Mouse (Mus musculus) lung, adult 2 months (tissue): Measurements from ENCODE around the gene Tmem63c. TPM values are rescaled to one million over a fixed set of nuclear protein-coding genes. Genes with fewer than 3 reads are reported as not detected.

Experiments
- DNase-seq: peaks from one replicate; pipeline ENCODE4 v3.0.0; 2022
- H3K4me1 ChIP-seq: fragments of 200-500 bp; 2 replicates; pipeline ENCODE4 v1.6.1; 2011; ENCODE audit warnings: low read length; ENCODE audit not compliant: control insufficient read depth, insufficient read depth
- H3K4me3 ChIP-seq: fragments of 200-500 bp; replicated peaks from 2 replicates; pipeline ENCODE3; 2011; ENCODE audit warnings: low read depth, mild to moderate bottlenecking, control low read depth, low read length; ENCODE audit errors: extremely low read depth
- CTCF ChIP-seq: fragments of 200-500 bp; IDR thresholded peaks from 2 replicates; pipeline ENCODE4 v1.5.1; 2011; ENCODE audit warnings: mild to moderate bottlenecking, low read length, control low read depth; ENCODE audit not compliant: insufficient read depth
- POLR2A ChIP-seq: fragments of 200-500 bp; IDR thresholded peaks from 2 replicates; pipeline ENCODE4 v1.6.1; 2011; ENCODE audit warnings: low read depth, mild to moderate bottlenecking, control low read depth, low read length, borderline replicate concordance; ENCODE audit errors: extremely low read depth
- WGBS: fragments of 180-500 bp; shearing (Covaris S2); methylation state at CpG from one replicate; pipeline ENCODE4 v1.1.7; 2018; 5-methylcytosine and 5-hydroxymethylcytosine counted together
- polyA plus RNA-seq: library from polyadenylated mRNA; depleted of rRNA; stranded (reverse); fragments of >200 nt; gene quantifications from 2 replicates; pipeline ENCODE4 v1.2.3, GENCODE M21; 2012

Tmem63c gene
- polyA plus RNA-seq, 1 experiment, result 0.22 TPM

DNA sequence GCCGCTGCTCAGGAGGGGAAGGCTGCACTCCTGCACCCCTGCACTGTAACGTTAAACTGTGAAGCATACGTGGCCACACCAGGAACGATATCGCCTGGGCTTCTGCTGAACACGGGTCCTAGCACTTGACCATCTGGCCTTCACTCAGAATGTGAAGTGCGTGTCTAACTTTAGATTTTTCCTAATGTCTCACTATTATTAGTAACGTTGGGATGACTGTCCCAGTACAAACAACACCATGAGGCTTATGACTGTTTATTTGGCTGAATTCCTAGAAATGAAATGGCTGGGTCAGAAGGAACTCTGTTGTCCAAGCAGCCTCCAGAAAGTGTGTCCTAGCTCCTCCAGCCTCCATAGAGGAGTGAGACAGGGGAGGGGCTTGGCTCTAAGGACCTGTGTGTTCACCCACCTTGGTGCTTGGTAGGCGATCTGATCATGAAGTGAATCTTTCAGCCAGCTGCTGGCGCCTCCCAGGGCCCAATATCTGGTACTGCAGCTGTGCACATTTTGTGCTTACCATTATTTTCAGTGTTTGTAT lies 21.8 kb upstream of the Tmem63c start:
- 47% methylated on average over 10 of the region's 10 CpGs for WGBS
- DNase-seq, result no peak
- TF ChIP-seq POLR2A (no peak), CTCF (peak; percentile 20; the same call in 1 of the 2 replicates)
- no peaks in the 10 kb centered on the region for H3K4me1 ChIP-seq
- H3K4me3 ChIP-seq, result no peak overlapping the region

DNA sequence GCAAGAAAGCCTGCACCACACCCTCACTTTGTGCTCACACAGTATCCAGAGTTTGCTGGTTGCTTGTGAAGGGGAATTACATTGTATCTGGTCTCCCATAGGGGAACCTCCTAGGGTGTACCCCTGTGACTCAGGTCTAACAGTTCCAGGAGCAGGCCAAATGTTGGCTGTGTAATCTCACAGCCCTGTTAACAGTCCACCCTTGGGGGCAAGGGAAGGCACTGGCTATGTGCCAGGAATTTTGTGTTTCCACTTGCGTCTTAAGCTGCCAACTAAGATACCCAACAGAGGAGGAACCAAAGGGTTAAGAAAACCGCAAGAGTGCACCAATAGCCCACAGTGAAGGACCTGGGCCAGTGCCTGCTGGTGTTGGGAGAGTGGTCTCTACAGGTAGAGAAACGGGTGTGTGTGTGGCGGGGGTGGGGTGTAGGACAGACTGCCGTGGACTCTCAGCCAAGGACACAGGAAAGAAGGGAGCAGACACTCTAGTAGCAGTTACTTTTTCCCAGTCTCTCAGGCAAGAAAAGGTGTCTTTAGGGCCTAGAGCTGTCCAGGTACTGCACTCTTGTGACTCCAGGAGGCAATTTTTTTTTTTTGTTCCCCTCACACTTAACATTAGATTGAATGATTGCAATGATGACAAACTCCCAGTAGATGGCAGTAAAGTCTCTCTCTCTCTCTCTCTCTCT lies 20.8 kb upstream of the Tmem63c start:
- DNase-seq, result no peak
- no peak for TF ChIP-seq POLR2A
- no peak for TF ChIP-seq CTCF

DNA sequence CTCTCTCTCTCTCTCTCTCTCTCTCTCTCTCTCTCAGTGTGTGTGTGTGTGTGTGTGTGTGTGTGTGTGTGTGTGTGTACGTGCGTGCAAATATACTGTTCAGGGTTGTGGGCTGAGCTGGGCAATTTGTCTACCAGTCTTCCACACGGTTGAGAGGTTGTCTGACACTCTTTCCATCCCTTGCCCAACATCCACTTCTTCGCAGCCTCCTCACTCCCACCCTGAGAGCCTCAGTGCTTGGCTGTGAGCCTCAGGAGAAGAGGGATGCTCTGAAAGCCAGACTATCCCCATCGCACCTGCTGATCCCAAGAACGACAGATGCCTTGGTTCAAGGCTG lies 20.3 kb upstream of the Tmem63c start:
- no peak for DNase-seq
- 42% methylated on average over 6 of the region's 6 CpGs for WGBS
- no peak overlapping the region for H3K4me3 ChIP-seq

More for the DNA sequence above, 20.8 kb upstream of the Tmem63c start:
- H3K4me3 ChIP-seq, result no peak overlapping the region
- WGBS, result 45% methylated on average over 5 of the region's 5 CpGs
- H3K4me1 ChIP-seq, result no peaks in the 10 kb centered on the region

DNA sequence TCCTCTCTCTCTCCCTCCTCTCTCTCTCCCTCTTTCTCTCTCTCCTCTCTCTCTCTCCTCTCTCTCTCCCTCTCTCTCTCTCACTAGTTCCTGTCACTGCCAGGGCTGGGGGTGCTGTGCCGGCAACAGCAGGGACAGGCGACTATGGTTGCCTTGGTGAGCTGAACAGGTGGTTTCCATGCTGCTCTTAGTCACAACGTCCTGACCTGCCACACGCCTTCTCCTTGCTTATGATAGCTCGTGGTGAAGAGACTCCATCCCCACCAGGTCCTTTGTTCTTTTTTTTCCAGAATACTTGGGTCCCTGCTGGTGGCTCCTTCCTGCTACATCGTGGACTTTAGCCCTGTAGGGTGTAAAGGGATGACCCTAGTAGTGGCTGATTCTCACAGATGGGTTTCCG lies 18.9 kb upstream of the Tmem63c start:
- TF ChIP-seq POLR2A (no peak), CTCF (no peak)
- DNase-seq, result no peak
- Histone ChIP-seq H3K4me1 (no peaks in the 10 kb centered on the region), H3K4me3 (no peak overlapping the region)
- 49% methylated on average over 7 of the region's 7 CpGs for WGBS

More for the DNA sequence above, 20.3 kb upstream of the Tmem63c start:
- TF ChIP-seq POLR2A (no peak), CTCF (no peak)
- no peaks in the 10 kb centered on the region for H3K4me1 ChIP-seq

DNA sequence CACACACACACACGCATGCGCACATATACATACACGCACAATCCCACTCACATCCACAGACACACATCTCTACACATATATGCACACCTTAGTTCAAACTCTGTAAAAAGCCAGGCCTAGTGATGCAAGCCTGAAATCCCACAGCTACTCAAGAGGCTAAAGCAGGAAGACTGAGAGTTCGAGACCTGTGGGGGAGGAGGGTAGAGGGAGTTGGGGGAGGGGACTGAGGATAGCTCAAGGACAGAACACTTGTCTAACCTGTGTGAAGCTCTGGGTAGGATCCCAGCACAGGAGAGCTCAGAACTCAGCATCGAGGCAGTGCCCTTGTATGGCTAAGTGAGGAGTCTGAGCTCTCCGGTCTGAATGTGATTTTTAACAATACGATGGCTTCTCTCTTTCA lies 18.3 kb upstream of the Tmem63c start:
- TF ChIP-seq CTCF, result no peak
- no peak for TF ChIP-seq POLR2A
- no peak for DNase-seq
- Histone ChIP-seq H3K4me3 (no peak overlapping the region), H3K4me1 (no peaks in the 10 kb centered on the region)
- 76% methylated on average over 7 of the region's 7 CpGs for WGBS

DNA sequence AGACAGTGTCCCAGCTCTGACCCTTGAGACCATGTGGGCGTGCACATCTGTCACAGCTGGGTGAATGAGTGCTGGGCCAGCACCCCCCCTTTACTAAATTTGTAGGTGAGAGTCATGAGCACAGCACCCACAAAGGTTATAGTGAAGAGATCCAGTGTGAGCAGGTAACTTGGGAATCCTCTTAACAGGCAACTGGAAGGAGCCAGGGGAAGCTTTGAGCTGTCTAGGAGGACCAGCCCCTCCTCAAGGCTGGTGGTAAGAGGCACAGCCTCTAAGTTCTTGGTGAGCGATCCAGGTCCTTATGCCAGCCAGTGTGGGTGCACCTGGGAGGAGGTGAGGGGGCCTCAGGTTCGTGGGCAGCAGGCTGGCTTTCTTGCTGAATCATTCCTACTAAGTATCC lies 17.5 kb upstream of the Tmem63c start:
- Histone ChIP-seq H3K4me3 (no peak overlapping the region), H3K4me1 (no peaks in the 10 kb centered on the region)
- 35% methylated on average over 3 of the region's 3 CpGs for WGBS
- TF ChIP-seq CTCF, result no peak
- no peak for TF ChIP-seq POLR2A
- DNase-seq, result no peak

DNA sequence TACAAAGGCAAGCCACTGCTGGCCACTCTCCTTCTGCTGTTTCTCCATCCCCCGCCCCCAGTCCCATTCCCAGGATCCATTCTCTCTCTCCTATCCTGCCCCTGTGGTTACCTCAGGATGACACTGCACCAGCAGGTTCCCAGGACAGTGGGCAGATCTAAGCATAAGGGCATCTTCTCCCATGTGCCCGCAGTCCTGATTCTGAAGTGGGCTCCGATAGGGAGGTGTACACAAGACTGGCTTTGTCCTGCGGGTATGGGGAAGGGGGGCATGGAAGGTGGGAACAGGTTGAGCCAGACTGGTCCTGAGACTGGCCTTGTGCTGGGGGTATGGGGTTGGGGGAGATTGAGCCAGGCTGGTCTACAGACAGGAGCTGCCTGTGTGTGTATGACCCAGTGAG lies 16.5 kb upstream of the Tmem63c start:
- WGBS, result 85% methylated on average over 4 of the region's 4 CpGs
- Histone ChIP-seq H3K4me3 (no peak overlapping the region), H3K4me1 (no peaks in the 10 kb centered on the region)
- no peak for DNase-seq
- TF ChIP-seq POLR2A (no peak), CTCF (no peak)

DNA sequence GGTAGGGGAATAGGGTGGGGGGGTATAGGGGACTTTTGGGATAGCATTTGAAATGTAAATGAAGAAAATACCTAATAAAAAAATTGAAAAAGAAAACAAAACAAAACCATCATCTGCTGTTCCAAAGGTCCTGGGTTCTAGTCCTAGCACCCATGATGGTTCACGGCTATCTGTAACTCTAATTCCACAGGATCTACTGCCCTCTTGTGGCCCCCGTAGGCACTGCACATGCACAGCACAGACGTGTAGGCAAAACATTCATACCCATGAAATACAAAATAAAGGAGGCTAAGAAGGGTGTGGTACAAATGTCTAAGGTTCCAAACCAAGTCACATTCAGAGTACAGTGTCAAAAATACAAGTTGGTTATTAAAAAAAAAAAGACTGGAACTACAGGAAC lies 4.1 kb upstream of the Tmem63c start:
- Histone ChIP-seq H3K4me3 (no peak overlapping the region), H3K4me1 (no peaks in the 10 kb centered on the region)
- WGBS, result 39% methylated on average over 3 of the region's 3 CpGs
- TF ChIP-seq CTCF (peak; percentile 56), POLR2A (no peak)
- DNase-seq, result peak; percentile 13

DNA sequence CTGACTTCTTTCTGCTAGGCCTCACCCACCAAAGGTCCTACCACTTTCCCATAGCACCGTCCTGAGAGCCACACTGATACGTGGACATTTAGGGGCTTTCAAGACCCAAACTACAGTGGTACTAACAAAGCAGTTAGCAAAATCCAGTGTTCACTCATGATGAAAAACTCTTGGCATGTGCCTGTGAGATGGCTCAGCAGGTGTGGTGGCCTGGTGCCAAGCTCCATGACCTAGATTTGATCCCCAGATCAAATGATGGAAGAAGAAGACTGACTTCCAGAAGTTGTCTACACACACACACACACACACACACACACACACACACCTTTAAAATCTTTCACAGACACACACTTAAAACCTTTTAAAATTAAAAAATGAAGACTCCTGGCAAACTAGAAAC lies 2.4 kb upstream of the Tmem63c start:
- TF ChIP-seq CTCF, result no peak
- no peak for TF ChIP-seq POLR2A
- Histone ChIP-seq H3K4me3 (no peak overlapping the region), H3K4me1 (no peaks in the 10 kb centered on the region)
- WGBS, result 74% methylated on average over 2 of the region's 2 CpGs
- no peak for DNase-seq

DNA sequence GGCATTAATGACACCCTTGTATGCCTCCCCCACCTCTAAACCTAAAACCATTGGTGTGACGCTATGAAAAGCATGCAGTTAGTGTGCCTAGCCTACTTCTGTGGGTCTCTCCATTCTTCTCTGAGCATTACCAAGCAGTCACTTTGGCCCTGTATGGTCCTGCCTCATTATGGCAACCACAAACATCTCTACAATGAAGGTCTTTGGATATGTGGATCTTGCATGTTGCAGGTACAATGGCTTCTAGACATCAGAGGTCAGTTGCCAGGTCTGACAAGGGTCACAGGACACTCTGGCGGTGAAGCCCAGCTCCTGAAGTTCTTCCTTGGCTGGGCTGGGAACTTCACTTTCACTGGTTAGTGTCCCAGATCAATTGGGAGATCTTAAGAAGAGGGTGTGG lies 866 bp downstream of the Tmem63c start:
- DNase-seq, result no peak
- Histone ChIP-seq H3K4me3 (no peak overlapping the region), H3K4me1 (no peaks in the 10 kb centered on the region)
- TF ChIP-seq CTCF (no peak), POLR2A (no peak)
- WGBS, result 82% methylated on average over 2 of the region's 2 CpGs

DNA sequence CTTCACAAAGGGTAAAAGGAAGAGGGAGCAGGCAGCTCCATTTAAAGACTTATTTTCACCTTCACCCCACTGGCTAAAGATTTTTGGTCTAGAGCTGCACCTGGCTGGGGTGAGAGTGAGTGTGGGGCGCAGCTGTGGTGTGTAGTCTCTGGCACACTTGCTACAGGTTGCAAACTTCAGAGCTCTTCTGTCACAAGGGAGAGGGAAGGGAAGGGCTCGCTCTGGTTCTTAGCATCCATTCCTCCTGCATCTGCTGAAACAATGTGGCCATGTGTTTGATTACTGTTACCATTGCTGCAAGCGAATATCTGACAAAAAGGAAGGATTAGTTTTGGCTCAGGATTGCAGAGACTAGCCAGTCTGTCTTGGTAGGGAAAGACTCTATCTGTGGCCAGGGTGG lies 2.3 kb downstream of the Tmem63c start:
- DNase-seq, result no peak
- Histone ChIP-seq H3K4me1 (no peaks in the 10 kb centered on the region), H3K4me3 (no peak overlapping the region)
- no peak for TF ChIP-seq POLR2A
- TF ChIP-seq CTCF, result no peak
- WGBS, result 70% methylated on average over 3 of the region's 3 CpGs
